Mouse (Mus musculus) spleen, postnatal 10 days (tissue): Measurements from ENCODE around the gene Madd.
"Not testable (repeated sequence)": the region's sequence is repeated elsewhere in the genome, so short reads cannot be mapped to it uniquely, and the experiment has no call there.

Experiments used
- DNase-seq, 2 experiments: peaks; one replicate each; pipeline ENCODE4 v3.0.0; 2021 to 2022; ENCODE audit warnings: low spot score in 2 of 2

The Madd gene

DNA sequence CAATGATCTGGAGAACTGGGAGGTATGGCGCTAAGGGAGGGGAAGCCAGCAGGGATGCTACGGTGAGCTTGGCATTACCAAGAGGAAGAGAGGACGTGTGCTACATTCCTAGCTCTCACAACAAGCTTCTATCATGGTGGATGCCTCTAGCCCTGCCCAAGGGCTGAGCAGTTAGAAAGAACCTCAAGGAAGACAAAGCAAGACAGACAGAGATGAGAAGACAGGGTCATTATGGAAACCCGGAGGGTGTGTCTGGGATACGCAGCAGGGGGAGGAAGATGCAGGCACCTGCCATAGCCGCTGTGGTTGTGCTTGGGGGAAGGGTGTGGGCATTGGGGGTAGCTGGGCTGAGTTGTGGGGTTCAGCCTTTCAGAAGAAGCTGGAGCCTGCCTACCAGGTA, 60.1 kb downstream of the Madd start:
- no peak for DNase-seq

DNA sequence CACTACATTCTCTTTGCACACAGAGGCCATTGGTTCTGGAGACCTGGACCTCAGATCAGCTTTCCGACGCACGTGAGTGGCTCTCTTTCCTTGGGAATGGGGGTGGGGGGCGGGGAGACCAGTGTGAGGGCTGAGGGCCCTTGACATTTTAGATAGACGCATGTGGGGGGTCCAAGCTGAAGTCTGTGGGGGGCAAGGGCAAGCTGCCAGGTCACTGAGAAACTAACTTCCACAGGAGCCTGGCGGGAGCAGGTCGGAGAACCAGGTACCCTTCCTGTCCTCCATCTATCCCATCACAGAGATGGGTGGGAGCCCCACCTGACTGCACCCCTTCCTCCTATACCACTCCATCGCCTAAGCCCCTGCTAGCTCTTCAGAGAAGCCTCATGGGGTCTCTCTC, 62.1 kb downstream of the Madd start:
- DNase-seq: no peak

DNA sequence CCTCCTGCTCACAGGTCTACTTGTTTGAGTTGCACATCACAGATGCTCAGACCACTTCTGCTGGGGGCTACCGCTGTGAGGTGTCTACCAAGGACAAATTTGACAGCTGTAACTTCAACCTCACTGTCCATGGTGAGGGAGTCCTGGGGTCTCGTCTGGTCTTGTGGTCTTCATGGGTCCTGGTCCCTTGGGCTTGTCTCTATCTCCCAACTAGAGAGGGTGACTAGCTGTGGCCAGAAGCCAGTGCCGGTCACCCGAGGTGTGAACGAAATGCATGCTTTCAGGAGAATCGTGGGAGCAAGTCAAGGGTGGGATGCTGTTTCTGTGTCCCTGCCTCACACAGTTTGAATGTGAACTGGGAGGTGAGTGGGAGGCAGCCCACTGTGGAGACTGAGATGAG, 62.6 kb downstream of the Madd start:
- no peak for DNase-seq

DNA sequence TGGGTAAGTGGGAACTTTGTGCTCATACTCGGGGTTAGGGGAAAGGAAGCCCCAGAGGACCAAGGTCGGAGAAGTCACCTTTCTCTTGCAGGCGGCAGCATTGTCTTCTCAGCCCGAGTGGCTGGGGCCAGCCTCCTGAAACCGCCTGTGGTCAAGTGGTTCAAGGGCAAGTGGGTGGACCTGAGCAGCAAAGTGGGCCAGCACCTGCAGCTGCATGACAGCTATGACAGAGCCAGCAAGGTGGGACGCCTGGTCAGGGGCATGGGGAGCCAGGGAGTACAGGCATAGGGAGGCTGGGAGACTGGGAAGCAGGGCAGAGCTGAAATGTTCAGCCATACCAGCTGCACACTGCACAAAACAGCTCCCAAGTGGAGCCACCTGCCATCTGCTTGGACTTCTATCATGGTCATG, 63.4 kb downstream of the Madd start:
- DNase-seq: no peak

DNA sequence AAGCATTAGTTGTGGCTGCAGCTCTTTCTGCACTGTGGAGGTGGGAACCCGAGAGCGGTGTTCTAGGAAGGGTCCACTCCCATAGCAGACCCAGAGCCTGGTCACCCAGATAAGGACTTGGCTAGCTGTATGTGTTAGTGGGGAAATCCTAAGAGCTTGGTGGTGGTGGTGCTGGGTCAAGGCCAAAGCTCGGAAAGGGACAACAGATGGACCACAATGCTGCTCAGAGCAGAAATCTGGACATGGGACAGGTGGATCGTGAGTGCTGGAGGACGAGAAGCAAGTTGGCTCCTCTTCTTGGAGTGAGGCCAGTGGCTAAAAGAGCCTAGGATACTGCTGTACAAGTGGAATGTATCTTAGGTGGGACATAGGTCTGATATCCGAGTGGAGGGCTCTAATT, 64.1 kb downstream of the Madd start:
- DNase-seq: no peak

DNA sequence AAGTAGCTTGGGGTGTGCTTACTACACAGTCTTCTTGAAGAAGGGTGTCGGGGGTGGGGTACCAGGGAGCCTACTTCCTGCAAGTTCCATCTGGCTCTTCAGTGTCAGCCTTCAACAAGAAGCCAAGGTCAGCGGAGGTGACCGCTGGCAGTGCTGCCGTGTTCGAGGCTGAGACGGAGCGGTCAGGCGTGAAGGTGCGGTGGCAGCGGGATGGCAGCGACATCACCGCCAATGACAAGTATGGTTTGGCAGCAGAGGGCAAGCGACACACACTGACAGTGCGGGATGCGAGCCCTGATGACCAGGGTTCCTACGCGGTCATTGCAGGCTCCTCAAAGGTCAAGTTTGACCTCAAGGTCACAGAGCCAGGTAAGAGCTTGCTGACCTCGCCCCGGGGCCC, 64.6 kb downstream of the Madd start:
- DNase-seq: no peak

DNA sequence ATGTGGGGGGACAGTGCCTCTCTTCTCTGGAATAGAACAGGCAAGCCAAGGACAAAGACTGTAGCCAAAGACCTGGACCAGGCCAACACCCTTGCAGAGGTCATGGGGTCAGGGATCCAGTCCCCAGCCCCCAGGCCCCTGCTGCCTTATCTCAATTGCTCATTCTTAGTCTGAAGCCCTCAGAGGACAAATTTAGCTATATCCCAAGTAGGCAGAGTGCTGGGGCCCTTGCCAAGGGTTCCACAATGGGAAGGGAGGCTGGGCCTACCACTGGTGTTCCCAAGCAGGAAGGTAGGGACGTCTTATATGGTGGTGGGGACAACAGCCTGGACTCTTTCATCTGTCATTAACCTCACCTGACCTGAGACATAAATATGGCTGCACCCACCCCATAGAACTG, 65.0 kb downstream of the Madd start:
- no peak for DNase-seq

DNA sequence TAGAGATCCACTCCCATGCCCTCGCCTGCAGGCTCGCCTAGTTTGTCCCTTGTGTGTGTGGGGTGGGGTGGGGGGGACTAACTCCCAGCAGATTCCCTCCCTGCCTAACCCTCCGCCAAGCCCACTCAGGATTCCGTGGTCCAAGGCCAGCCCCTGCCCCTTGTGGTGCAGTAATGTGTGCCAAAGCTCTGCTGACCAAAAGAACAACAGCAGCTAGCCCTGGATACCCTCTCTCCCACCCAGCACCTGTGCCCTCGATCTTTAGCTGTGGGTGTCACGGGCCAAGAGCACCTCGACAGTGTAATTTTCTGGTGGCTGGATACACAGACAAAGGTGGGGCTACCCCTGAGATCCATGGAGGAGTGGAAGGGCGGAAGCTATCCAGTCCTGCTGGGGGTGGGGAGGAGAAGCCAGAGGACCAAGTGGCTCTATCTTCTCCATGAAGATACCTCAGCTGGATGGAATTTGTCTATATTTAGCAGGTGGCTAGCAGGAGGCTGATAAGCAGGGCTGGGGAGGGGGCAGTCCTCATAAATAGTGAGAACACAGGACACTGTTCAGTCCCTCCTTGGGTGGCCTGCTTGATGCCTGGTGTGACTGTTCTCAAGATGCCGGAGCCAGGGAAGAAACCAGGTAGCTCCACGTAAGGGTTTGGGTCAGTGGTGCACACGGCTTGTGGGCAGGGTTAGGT, 65.9 kb downstream of the Madd start, which contains the start of gene Mybpc3:
TSS of gene Mybpc3 (plus strand) at position 560 of the 691 bp plus-strand sequence.
- no peak for DNase-seq

DNA sequence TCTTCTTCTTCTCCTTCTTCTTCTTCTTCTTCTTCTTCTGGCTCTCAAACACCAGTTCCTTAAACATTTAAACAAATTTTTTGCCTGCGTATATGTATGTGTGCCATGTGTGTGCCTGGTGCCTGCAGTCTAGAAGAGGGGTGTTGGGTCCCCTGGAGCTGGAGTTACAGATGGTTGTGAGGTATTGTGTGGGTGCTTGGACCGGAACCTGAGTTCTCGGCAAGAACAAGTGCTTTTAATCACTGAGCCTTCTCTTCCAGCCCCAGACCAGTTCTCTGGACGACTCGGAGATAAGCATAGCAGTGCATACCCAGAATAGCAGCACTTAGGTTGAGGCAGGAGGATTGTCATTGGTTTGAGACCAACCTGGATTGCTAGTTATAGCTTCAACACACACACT, 66.8 kb downstream of the Madd start:
- no peak for DNase-seq

DNA sequence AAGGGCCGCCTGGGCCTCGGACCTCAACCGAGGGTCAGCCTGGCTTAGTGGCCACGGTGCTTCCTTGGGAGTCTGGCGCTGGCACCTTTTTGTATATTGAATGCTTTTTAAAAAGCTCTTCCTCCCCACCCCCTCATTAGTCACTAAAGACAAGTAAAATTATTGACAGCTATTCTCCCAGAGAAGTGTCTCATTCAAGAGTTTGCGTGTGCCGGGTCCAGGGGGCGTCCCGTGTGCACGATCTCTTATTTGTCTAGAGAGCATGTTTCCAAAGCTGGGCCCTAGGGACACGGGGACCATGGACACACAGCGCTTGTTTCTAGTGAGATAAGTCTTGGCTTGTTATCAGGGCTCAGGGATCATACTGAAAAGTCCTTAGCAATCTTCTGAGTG, 68.1 kb downstream of the Madd start:
- DNase-seq: no peak

DNA sequence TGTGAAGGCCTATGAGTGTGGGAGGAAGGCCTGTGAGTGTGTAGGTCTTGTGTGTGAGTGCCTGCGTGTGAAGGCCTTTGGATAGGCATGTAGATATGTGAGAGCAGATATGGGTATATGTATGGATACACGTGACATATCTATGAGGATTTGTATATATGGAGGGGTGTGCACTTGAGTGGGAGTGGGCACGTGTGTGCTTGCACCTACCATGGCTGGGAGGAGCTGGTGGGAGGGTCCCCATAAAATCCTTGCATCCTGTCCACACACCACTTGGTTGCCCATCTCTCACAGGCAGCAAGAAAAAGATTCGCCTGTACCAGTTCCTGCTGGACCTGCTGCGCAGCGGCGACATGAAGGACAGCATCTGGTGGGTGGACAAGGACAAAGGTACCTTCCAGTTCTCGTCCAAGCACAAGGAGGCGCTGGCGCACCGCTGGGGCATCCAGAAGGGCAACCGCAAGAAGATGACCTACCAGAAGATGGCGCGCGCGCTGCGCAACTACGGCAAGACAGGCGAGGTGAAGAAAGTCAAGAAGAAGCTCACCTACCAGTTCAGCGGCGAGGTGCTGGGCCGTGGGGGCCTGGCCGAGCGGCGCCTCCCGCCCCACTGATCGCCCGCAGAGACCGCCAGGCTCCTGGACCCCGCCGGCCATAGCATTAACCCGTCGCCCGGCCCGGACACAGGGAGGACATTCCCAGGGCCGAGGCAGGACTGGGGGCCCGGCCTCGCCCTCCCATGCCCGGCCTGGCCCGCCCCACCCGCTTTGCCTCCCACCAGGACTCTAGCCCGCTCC, 68.7 kb downstream of the Madd start:
- DNase-seq: peak; percentile 41 to 82

DNA sequence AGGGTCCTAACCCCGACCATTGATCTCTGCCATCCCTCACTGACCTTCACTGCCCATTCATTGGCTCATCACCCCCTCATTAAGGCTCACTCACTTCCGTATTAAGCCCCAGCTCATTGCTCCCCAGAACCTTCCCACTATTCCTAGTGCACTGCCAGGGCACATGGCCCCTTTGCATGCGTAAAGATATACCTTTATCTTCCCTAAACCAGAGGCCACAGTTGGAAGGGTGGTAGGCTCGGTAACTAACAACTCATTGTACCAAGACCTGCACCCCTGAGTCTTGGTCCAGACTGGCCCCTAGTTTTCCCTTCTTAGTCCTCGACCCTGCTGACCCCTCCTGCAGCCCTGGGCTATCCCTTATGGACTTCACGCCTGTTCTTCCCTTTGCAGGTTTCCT, 69.8 kb downstream of the Madd start:
- no peak for DNase-seq

DNA sequence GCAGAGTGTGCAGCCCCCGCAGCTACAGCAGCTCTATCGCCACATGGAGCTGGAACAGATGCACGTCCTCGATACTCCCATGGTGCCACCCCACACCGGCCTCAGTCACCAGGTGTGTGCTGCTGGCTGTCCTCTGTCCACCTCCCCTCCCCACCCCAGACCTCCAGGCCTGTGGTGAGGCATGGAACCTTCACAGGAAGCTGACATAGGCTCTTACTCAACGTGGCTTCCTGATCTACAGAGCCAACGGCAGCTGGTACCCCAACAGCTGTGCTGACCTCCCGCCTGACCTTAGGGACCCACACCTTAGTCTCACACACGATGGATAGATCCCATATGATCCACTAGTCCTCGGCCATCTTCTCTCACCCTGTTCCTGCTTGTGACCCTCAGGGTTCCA, 70.3 kb downstream of the Madd start:
- no peak for DNase-seq

DNA sequence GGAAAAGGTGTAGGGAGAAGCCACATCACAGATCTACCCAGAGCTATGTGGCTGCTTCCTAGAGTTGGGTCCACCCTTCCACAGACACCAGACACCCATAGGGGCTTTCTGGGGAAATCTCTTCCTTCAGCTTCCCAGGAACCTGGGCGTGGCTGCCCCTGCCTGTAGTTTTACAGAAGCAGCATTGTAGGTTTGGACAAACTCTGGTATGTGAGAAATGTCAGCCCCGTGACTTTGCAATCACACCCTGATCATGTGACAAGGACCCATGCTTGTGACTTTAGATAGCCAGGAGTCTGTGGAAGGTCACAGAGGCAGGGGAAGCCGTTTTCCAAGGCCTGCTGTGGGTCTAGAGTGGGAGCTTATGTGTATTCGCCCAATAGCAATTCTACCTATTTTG, 71.1 kb downstream of the Madd start:
- no peak for DNase-seq

DNA sequence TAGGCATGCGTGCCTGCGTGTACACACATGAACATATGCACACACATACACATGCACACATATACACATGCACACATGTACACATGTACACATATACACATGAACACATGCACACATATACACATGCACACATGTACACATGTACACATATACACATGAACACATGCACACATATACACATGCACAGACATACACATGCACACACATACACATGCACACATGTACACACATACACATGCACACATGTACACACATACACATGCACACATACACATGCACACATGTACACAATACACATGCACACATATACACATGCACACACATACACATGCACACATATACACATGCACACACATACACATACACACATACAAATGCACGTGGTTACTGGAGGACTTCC, 71.8 kb downstream of the Madd start:
- DNase-seq: not testable (repeated sequence)

DNA sequence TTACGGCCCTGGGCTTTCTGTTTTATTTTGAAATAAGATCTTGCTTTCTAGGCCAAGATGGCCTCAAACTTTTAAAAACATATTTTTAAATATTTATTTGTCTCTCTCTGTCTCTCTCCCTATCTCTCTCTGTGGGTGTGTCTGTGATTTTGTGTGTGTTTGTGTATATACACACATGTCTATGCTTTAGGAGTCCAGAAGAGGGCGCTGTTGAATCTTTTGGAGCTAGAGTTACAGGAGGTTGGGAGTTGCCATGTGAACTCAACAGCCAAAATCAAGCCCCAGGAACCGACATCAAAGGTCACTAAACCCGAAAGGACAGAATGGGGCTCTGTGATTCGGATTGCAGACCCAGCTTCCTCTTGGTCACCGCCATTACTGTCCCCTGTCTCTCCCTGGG, 73.2 kb downstream of the Madd start:
- no peak for DNase-seq

DNA sequence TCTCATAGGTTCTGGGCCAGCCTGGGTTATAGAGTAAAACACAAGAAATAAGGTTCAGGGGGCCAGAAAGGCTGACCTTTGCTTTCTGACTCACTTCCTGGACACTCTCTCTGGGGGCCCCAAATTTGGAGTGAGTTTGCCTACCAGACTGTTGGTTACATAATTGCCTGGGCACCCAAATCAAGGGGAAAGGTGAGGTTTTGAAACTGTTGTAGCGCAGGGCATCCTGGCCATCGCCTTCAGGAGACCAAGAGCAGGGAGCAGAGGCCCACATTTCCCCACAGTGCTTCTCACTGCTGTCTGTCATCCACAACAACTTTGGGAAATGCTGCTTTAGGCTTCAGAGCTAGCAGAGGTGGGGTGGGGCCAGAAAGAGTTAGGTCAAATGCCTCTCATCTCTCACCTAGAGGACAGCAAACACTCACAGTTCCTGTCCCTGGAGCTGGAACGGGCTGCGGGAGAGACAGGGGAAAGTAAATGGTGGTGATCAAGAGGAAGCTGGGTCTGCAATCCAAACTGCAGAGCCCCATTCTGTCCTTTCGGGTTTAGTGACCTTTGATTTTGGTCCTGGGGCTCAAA, 73.7 kb downstream of the Madd start:
- no peak for DNase-seq

DNA sequence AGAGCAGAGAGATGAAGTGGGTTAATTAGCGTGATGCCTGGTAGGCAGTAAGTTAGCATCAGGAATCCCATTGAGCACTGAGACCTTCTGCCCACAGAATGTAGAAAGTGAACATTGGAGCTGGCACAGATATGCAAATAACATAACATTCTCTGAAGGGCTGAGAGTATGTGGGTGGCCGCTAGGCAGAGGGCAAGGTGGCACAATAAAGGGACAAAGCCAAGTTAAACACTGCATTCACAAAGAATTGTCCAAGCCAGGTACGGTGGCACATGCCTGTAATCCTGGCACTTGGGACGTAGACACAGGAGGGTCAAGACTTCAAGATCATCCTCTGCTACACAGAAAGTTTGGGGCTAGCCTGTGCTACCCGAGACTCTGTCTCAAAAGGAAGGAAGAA, 74.4 kb downstream of the Madd start:
- DNase-seq: no peak

DNA sequence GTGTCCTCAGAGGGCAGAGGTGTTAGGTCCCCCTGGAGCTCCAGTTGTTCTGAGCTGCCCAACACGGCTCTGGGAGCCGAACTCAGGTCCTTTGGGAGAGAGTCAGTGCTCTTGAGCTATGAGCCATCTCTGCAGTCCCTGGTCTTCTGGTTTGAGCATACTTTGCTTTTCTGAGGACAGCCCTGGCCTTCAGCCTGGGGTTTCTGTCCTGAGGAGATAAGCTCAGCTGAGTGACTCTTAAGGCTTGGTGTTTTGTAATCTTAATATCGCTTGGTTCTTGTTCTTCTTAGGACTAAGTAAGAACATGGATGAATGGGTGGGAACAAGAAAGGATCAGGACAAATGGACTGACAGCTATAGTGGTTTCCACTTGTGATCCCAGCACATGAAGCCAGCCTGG, 75.5 kb downstream of the Madd start:
- no peak for DNase-seq

DNA sequence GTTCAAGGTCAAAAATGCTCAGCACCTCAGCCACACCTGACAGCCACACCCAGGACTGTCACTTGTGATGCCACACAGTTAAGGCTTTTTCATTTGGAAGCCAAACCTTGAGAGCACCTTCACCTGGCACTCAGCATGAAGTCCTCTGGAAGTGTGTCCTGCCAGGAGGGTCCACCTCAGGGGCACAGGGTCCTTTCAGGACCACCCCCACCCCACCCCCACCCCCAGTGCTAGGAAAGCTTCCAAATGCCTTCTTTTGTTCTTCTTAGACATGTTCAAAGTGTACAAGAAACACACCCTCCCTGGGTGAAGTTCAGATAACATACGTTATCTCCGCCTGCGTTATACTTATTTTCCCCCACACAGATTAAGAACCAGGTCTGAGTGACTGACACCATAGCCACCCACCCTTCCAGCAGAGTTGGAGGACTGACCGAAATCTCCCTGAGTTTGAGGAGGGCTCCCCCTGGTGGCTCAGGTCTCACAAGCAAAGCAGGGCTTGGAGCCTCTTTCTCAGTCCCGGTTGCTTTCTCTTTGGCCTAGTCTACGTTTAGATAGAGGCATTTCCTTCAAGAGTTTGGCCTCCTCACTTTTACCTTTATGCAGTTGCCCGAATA, 82.4 kb downstream of the Madd start:
- DNase-seq: peak; percentile 80 to 95

DNA sequence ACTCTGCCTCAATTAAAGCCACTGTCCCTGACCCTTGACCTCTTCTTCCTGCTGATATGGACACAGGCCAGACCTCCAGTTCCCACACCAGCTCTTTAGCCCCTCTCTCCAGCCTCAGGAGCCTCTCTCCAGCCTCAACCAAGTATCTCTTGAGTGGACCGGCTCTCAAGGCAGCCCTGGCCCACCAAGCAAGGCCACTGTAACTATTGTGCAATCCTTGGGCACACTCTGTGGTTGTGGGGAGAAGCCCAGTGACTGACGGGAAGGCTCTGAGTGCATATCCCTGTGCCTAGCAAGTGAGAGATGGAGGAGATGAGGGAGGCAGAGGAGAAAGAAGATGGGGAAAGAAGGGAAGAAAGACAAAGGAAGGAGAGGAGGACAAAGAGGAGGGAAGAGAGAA, 85.5 kb downstream of the Madd start:
- DNase-seq: no peak

DNA sequence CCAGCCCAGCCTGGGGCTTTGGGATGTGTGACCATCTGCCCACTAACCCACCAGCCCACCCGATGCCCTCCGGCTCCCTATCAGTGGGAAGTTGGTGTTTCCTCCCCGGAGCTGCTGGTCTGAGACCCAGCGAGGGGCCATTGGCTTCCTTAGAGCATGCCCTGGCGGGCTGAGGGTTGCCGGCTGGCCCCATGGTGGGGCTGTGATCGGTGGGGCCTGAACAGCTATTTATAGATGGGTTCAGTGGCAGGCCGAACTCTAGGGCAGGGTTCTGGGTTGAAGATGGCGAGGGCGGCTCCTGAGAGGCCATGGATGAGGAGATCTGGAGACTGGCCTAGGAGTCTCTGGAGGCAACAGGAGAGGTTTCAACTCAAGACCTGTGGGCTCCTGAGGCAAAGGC, 86.6 kb downstream of the Madd start:
- peak in 1 of 2 experiments; percentile 55 for DNase-seq

DNA sequence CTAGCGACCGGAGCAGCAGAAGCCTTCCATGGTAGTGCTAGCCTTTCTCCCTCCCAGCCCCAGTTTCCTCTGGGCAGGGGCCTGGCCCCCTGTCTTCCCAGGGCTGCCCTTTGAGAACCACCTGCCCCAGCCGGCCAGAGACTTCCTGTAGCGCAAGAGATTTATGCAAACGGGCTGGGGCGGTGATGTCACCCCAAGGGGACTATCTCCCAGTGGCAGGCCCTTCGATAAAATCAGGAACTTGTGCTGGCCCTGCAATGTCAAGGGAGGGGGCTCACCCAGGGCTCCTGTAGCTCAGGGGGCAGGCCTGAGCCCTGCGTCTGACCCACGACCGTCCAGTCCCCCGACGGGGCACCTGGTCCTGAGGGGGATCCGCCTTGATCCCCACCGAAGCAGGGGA, 87.1 kb downstream of the Madd start:
- peak in 1 of 2 experiments; percentile 76 for DNase-seq
